Mouse (Mus musculus) spleen, adult 2 months (tissue): ENCODE results near the gene Nmrk2.
"Not testable (repeated sequence)": the region's sequence is repeated elsewhere in the genome, so short reads cannot be mapped to it uniquely, and the experiment has no call there.

ENCODE experiments used
- CTCF ChIP-seq: fragments of 200-500 bp; IDR thresholded peaks from 2 replicates; pipeline ENCODE4 v1.5.1; 2011; ENCODE audit warnings: mild to moderate bottlenecking, inconsistent platforms; ENCODE audit not compliant: insufficient read depth, insufficient read length, insufficient replicate concordance; ENCODE audit errors: extremely low read depth
- POLR2A ChIP-seq: fragments of 200-500 bp; IDR thresholded peaks from 2 replicates; pipeline ENCODE4 v1.6.1; 2011; ENCODE audit warnings: low read depth, low read length, inconsistent platforms

DNA sequence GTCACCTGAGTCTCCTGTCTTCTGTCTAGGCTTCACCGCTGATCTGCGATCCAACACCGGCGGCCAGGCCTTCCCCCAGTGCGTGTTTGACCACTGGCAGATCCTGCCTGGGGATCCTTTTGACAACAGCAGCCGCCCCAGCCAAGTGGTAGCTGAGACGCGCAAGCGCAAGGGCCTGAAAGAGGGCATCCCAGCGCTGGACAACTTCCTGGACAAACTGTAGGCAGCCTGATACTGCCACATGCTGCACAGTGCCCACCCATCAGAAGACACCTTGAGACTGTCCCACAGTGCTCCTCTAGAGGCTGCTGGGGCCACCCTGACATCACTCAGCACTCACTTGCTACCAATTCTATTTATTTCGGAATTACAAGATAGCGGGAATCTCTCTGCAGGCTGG lies 20.0 kb downstream of the Nmrk2 start:
- not testable (repeated sequence) for TF ChIP-seq CTCF, POLR2A
